Mouse (Mus musculus): Measurements from ENCODE around the gene Adgrg5. TPM values are rescaled to one million over a fixed set of nuclear protein-coding genes. Genes with fewer than 3 reads are reported as not detected.
A peak's percentile ranks its signal among the peaks of the same experiment; 100 is the strongest.

Adgrg5 gene
- total RNA-seq (2015), result 0.17 TPM in 1 of 2 replicates, not detected in the other
- not detected in 2 replicates for total RNA-seq (2017)

GRCm38 (mm10) chr8:94923405-94923804, at the start of gene Adgrg5:
Adgrg5 (plus strand) TSS chr8:94923694.
- no peak for ATAC-seq (replicated peaks; ENCODE audit: poor library complexity)

DNA sequence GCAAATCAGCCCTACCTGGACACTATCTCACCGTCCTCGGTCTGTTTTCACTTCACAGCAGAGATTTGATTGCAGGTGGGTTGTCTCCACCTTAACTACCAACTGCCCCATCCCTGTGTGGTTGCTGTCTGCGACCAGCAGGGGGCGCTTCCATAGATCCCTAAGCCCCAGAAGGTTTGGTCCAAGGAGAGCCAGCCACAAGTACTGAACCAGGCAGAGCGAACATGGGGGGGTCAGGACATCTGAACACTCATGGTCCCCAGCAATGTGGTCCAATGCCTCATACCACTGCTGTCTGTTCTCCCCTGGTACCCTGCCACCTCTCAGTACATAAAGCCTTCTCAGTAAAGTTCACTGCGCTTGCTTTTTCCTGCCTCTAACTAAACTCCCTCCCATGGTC, 49.1 kb upstream of the Adgrg5 start:
- peak; percentile 58 for ATAC-seq (replicated peaks; ENCODE audit: poor library complexity)

GRCm38 (mm10) chr8:94875096-94875870, 48.2 kb upstream of the Adgrg5 start:
- no peak for ATAC-seq (replicated peaks; ENCODE audit: poor library complexity)

- ATAC-seq (replicated peaks; ENCODE audit: poor library complexity), result no peak
Observed at GRCm38 (mm10) chr8:94875871-94876150, 47.7 kb upstream of the Adgrg5 start.

DNA sequence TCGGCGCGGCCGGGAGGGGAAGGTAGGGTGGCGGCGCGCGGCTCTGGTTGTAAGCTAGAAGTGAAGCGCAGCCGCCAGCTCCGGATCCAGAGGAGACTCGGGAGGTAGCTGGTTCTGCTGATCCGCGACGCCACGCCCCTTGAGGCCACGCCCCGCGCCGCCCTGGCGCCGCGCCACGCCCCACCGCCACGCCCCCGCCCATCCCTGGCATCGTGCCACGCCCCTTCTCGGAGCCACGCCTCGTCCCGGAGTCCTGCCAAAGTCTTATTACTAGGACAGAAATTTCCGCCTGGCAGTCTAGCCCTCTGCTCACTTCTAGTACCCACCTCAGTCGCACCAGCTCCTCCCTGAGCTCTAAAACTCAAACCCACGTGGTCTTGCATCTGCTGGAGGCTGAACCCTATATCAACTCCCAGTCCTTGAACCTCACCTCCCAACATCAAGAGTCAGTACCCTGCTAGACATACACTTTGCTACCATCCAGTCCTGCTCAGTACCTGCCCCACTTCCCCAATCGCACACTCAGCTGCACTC, 47.2 kb upstream of the Adgrg5 start, which contains the start of gene Dok4:
Gene Dok4, minus strand, starts transcription at position 134 of the 534 bp plus-strand sequence.
- ATAC-seq (replicated peaks; ENCODE audit: poor library complexity), result peak; percentile 79

DNA sequence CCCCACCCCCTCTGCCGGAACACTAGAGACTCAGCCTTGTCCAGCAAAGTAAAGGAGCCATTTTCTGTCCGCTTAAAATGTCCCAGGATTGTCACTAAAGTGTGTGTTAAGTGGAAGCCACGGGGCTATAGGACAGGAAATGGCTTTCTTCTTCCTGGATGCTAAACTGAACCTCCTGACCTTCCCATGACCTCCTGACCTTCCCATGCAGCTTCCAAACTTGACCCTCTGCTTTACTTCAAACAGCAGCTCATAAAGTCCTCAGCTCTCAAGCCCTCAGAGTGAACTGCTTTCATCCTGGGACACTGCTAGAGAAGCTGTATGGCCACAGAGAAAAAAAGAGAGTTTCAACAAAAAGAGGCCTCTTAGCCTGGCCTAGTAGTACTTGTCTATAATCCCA, 46.7 kb upstream of the Adgrg5 start:
- ATAC-seq (replicated peaks; ENCODE audit: poor library complexity), result no peak

DNA sequence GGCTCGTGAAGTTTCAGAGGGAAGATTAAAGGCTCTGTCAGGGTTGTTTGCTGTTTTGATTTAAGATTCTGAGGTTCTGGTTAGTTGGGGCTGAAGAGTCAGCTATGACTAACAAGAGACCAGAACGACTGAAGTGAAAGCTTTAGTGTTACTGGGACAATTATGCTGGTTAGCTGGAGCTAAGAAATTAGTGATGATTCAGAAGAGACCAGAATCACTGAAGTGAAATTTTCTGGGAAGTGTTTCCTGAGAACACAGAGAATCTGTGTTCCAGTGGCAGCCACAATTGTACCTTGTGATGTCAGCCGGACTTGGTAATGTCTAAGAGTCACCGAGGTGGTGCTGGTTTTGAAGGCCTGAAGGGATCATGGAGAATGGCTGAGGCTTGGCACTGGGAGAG, 42.8 kb upstream of the Adgrg5 start:
- ATAC-seq (replicated peaks; ENCODE audit: poor library complexity), result no peak

DNA sequence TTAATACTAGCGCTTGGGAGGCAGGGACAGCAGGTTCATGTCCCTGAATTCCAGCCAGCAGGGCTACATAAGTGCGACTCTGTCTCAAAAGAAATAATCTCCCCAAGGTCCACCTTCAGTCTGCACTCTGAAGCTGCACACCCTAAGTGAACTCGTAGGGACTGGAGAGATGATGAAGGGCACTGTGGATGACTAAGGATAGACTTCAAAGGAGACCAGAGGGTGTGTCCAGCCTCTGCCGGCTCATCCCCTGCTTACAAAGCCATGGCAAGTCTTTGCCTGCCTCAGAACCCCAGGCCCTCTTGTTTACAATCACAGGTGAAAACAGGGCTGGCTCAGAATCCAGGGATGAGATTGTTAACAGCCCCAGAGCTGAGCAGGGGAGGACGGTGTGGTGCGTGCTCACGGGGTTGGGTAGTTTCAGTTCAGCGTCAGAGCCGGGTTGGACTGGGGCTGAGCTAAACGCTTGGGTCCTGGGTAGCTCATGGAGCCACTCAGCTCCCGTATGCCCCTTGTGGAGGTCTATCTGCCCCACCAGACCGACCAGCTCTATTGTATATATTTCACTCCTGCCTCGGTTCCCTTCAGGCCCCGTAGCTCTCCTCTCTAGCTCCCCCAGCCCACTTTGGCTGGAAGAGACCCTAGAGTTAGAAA, 35.0 kb upstream of the Adgrg5 start:
- peak; percentile 71 for ATAC-seq (replicated peaks; ENCODE audit: poor library complexity)

DNA sequence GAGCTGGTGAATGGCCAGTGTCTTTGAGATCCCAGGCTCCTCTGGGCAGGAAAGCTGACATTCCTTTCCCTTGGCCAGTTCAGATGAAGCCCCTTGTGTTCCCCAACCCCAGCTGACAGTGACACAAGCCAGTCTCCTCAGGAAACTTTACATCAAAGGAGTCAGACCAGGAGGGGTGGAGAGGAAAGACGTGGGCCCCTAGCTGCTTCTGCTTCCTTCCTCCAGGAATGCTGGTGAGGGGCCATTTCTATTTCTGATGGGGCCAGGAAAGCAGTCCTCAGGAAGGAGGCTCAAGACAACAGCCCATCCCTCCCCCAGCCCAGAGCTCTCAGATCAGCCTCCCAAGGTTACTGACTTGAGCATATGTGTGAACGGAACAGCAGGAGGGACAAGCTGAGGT, 30.6 kb upstream of the Adgrg5 start:
- no peak for ATAC-seq (replicated peaks; ENCODE audit: poor library complexity)

- ATAC-seq (replicated peaks; ENCODE audit: poor library complexity), result peak; percentile 98
Observed at GRCm38 (mm10) chr8:94899262-94899661, 24.2 kb upstream of the Adgrg5 start.

DNA sequence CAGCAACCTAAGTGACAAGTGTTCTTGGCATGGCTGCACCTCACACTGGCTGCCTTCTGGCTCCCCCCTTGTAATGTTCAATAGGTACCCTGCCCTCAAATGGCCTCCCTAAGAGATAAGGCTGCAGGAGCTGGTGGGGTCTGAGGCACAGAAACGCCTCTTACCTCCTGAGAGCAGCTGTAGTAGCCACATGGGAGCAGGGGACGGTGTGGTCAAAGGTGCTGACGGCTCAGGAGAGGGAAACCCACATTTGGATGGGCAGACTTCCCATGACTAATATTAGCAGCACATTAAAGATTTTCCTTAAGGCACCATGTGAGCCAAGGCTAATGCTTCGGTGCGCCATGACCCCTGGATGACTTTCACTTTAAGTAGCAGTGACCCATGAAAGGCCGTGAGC, 22.9 kb upstream of the Adgrg5 start:
- no peak for ATAC-seq (replicated peaks; ENCODE audit: poor library complexity)

- no peak for ATAC-seq (replicated peaks; ENCODE audit: poor library complexity)
Observed at GRCm38 (mm10) chr8:94901031-94901430, 22.5 kb upstream of the Adgrg5 start.

- ATAC-seq (replicated peaks; ENCODE audit: poor library complexity), result no peak
Observed at GRCm38 (mm10) chr8:94903709-94904108, 19.8 kb upstream of the Adgrg5 start.

GRCm38 (mm10) chr8:94904450-94905175, 18.9 kb upstream of the Adgrg5 start:
- ATAC-seq (replicated peaks; ENCODE audit: poor library complexity), result peak; percentile 26; the same call in 1 of the 2 replicates

GRCm38 (mm10) chr8:94907591-94908300, 15.7 kb upstream of the Adgrg5 start:
- no peak for ATAC-seq (replicated peaks; ENCODE audit: poor library complexity)

DNA sequence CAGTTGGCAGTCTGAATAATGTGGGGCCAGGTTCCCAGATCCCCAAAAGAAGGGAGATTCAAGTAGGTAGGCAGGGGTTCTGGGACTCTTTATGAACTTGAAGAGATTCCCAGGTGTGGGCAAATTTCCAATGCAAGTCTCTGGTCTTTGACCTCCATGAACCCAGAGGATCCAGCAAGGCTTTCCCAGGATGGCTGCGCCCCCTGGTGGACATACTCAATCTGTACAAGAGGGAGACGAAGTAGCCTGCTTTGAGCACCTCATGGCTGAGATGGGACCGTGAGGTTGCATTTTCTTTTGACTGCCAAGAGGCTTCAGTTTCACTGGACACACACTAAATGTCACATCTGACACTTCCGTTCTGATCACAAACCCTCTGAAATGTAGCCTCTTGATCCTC, 14.6 kb upstream of the Adgrg5 start:
- peak; percentile 86 for ATAC-seq (replicated peaks; ENCODE audit: poor library complexity)

DNA sequence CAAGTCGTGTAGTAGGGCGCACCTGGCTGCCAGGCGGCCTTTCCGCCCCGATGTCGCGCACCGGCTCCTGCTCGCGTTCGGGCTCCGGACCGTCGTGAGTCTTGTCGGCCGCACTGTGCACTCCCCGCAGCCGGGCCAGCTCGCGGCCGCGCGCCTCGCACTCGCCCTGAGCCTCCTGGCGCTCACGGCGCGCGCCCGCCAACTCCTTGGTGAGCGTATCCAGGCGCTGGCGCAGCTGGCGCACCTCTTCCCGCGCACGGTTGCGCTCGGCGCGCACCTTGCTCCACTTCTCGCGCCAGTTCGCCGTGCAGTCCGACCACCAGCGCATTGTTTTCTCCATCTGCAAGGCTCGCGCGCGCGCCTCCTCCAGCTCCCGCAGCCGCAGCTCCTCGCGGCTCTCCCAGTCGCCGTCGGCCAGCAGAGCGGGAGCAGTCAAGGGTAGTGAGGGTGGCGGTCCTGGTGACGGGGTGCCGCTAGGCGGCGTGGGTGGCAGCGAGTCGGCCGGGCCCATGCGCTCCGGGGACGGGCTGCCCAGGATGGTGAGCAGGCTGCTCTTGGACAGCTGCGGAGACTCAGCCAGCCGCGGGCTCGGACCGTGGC, 10.3 kb upstream of the Adgrg5 start:
- peak; percentile 30; the same call in 1 of the 2 replicates for ATAC-seq (replicated peaks; ENCODE audit: poor library complexity)

DNA sequence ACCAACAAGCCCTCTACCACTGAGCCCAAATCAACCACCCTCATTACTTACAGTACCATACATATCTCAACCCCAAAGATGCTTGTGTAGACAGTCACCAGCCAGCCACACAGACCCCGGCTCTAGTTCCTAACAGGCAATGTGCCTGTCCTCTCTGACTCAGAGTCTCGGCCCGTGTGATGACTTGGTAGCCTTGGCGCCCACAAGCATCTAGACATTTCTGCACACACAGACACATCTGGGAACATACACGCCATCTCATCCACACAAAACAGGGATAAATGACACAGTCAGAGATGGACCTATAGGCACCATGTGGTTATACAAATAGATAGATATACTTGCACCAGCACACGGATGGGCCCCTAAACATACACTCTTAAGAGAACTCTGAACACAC, 9.2 kb upstream of the Adgrg5 start:
- ATAC-seq (replicated peaks; ENCODE audit: poor library complexity), result no peak

DNA sequence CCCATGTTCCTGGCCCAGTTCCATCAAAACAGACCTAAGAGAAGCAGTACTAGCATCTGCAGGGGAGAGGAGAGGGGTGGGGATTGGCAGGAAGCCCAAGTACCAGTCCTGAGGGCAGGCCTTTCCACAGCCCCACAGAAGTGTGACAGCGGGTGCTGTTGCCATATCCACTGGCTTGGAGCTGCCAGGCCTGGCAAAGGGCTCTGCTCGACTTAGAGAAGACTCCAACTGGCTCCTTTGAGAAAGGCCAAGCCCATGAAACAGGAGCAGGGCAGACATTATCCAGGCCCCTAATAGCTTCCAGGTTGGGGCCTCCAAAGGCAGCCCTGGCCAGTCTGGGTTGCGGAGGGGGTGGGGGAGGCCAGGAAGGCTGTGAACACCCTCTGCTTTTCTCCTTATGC, 8.8 kb upstream of the Adgrg5 start:
- no peak for ATAC-seq (replicated peaks; ENCODE audit: poor library complexity)

- no peak for ATAC-seq (replicated peaks; ENCODE audit: poor library complexity)
Observed at GRCm38 (mm10) chr8:94916311-94916959, 7.1 kb upstream of the Adgrg5 start.

All from megakaryocyte progenitor cell, adult 5-6 weeks (primary cell).